In genomic region chr6:47828950-47829349, GRCm38 (mm10) we compare ENCODE assay signal across 9 mouse cellular contexts. TPM values are rescaled to one million over a fixed set of nuclear protein-coding genes. Genes with fewer than 3 reads are reported as not detected.
A peak's percentile ranks its signal among the peaks of the same experiment; 100 is the strongest.
DNase-seq lines count a peak whose midpoint lies in the region; ATAC-seq lines count a peak whose summit lies in the region.
"Had no signal": no experiment of that assay in that cellular context is flagged by ENCODE, and none has a peak within 500 bp of the region (broad histone marks: within the 10 kb centered on the region; RNA-seq: fewer than 3 reads in every experiment).

No protein-coding gene starts in this region.

- no peak overlapping the region for H3K4me3 ChIP-seq in lung, embryonic 16.5 days (ENCODE audit: low read length)
- H3K4me3 ChIP-seq in embryonic facial prominence, embryonic 10.5 days, result peak overlapping the region; percentile 85
- H3K4me3 ChIP-seq in limb, embryonic 13.5 days, result peak overlapping the region; percentile 84; the same call in 1 of the 2 replicates

- no peaks in the 10 kb centered on the region for H3K36me3 ChIP-seq in lung, embryonic 16.5 days (ENCODE audit: control insufficient read depth, insufficient read depth, low read length)
- H3K36me3 ChIP-seq in embryonic facial prominence, embryonic 10.5 days (replicated peaks), result peaks cover 24% of the 10 kb centered on the region
- peaks cover 20% of the 10 kb centered on the region for H3K36me3 ChIP-seq in limb, embryonic 13.5 days

- ATAC-seq in lung, embryonic 16.5 days (ENCODE audit: low read depth), result peak; percentile 42; the same call in 1 of the 2 replicates
- no peak for ATAC-seq in limb, embryonic 13.5 days (ENCODE audit: low FRiP score, low read depth)
- ATAC-seq: inflammation-experienced regulatory T-cells, adult 6 months had no signal

- H3K9ac ChIP-seq in lung, embryonic 16.5 days (ENCODE audit: low read length), result no peak overlapping the region
- H3K9ac ChIP-seq in limb, embryonic 13.5 days, result no peak overlapping the region

- H3K27ac ChIP-seq in lung, embryonic 16.5 days (ENCODE audit: low read length), result no peak overlapping the region
- no peak overlapping the region for H3K27ac ChIP-seq in embryonic facial prominence, embryonic 10.5 days (replicated peaks)
- H3K27ac ChIP-seq in limb, embryonic 13.5 days, result no peak overlapping the region

- H3K4me1 ChIP-seq in lung, embryonic 16.5 days (replicated peaks; ENCODE audit: control insufficient read depth, insufficient read depth, low read length), result 0 out of 2 replicates have a peak, but pooled peaks cover 3% of the 10 kb centered on the region
- H3K4me1 ChIP-seq in embryonic facial prominence, embryonic 10.5 days, result peaks cover 8% of the 10 kb centered on the region
- peaks cover 14% of the 10 kb centered on the region for H3K4me1 ChIP-seq in limb, embryonic 13.5 days

- DNase-seq in lung, adult 18-20 months, result no peak
- no peak for DNase-seq in embryonic facial prominence, embryonic 10.5 days (ENCODE audit: low spot score)
- DNase-seq in retina, postnatal 7 days (ENCODE audit: low read depth, low spot score), result peak; percentile 42
- DNase-seq in gastrocnemius, postnatal 25 days, result no peak
- DNase-seq in frontal cortex, postnatal 25 days (ENCODE audit: low spot score in 2 of 2), result no peak
- no peak for DNase-seq in frontal cortex, postnatal 10 days (ENCODE audit: low spot score in 2 of 2)

- 31% methylated on average over 1 of the region's 1 CpGs for WGBS in lung, embryonic 16.5 days
- 44% methylated on average over 1 of the region's 1 CpGs for WGBS in embryonic facial prominence, embryonic 10.5 days
- WGBS in limb, embryonic 13.5 days, result 24% methylated on average over 1 of the region's 1 CpGs

- H3K9me3 ChIP-seq in lung, embryonic 16.5 days (ENCODE audit: control insufficient read depth, low read length), result no peaks in the 10 kb centered on the region
- no peaks in the 10 kb centered on the region for H3K9me3 ChIP-seq in embryonic facial prominence, embryonic 10.5 days
- no peaks in the 10 kb centered on the region for H3K9me3 ChIP-seq in limb, embryonic 13.5 days

- no peaks in the 10 kb centered on the region for H3K27me3 ChIP-seq in lung, embryonic 16.5 days (ENCODE audit: control insufficient read depth, insufficient read depth, low read depth, low read length)
- H3K27me3 ChIP-seq in embryonic facial prominence, embryonic 10.5 days (replicated peaks; ENCODE audit: low read depth, poor library complexity, severe bottlenecking), result no peaks in the 10 kb centered on the region
- H3K27me3 ChIP-seq in limb, embryonic 13.5 days, result no peaks in the 10 kb centered on the region

- H3K4me2 ChIP-seq in lung, embryonic 16.5 days (ENCODE audit: low read depth, low read length), result no peak overlapping the region
- peak overlapping the region; percentile 59 for H3K4me2 ChIP-seq in limb, embryonic 13.5 days (replicated peaks)

RNA-seq across cellular contexts. Expression of gene Zfp786, which starts 1.7 kb away (rescaled TPM):
- 3.1 and 4.7 TPM in 2 replicates for polyA plus RNA-seq in lung, embryonic 16.5 days (2015; fragmentation: Nextera tagmentation; extraction: Ambion mirVana)
- polyA plus RNA-seq in embryonic facial prominence, embryonic 10.5 days (2016; fragmentation: Nextera tagmentation; extraction: Ambion mirVana), result 7.6 and 8.0 TPM in 2 replicates
- polyA plus RNA-seq in limb, embryonic 13.5 days (2015; fragmentation: Nextera tagmentation; extraction: Ambion mirVana), result 5.6 and 6.1 TPM in 2 replicates
- total RNA-seq in gastrocnemius, postnatal 25 days (2021), result under 1 TPM; 0.48 to 0.69 TPM

RNA-seq across cellular contexts. Expression of gene Zfp398, which starts 6.5 kb away (rescaled TPM):
- polyA plus RNA-seq in lung, embryonic 16.5 days (2015; fragmentation: Nextera tagmentation; extraction: Ambion mirVana), result 8.6 and 8.9 TPM in 2 replicates
- polyA plus RNA-seq in embryonic facial prominence, embryonic 10.5 days (2016; fragmentation: Nextera tagmentation; extraction: Ambion mirVana), result 8.6 TPM in 2 replicates
- 12.4 and 12.6 TPM in 2 replicates for polyA plus RNA-seq in limb, embryonic 13.5 days (2015; fragmentation: Nextera tagmentation; extraction: Ambion mirVana)
- total RNA-seq in gastrocnemius, postnatal 25 days (2021), result 1 to 10 TPM; 4.7 to 4.8 TPM

RNA-seq across cellular contexts. Expression of gene Pdia4, which starts 15.7 kb away (rescaled TPM):
- polyA plus RNA-seq in lung, embryonic 16.5 days (2015; fragmentation: Nextera tagmentation; extraction: Ambion mirVana), result 334 and 362 TPM in 2 replicates
- 323 and 333 TPM in 2 replicates for polyA plus RNA-seq in embryonic facial prominence, embryonic 10.5 days (2016; fragmentation: Nextera tagmentation; extraction: Ambion mirVana)
- 282 and 324 TPM in 2 replicates for polyA plus RNA-seq in limb, embryonic 13.5 days (2015; fragmentation: Nextera tagmentation; extraction: Ambion mirVana)
- total RNA-seq in gastrocnemius, postnatal 25 days (2021), result 10 to 100 TPM; 18.1 to 22.5 TPM

RNA-seq across cellular contexts. Expression of gene Zfp282, which starts 48.1 kb away (rescaled TPM):
- polyA plus RNA-seq in lung, embryonic 16.5 days (2015; fragmentation: Nextera tagmentation; extraction: Ambion mirVana), result 14.3 and 14.9 TPM in 2 replicates
- 17.9 and 18.5 TPM in 2 replicates for polyA plus RNA-seq in embryonic facial prominence, embryonic 10.5 days (2016; fragmentation: Nextera tagmentation; extraction: Ambion mirVana)
- 21.6 and 22.4 TPM in 2 replicates for polyA plus RNA-seq in limb, embryonic 13.5 days (2015; fragmentation: Nextera tagmentation; extraction: Ambion mirVana)
- 1 to 10 TPM; 5.7 to 5.9 TPM for total RNA-seq in gastrocnemius, postnatal 25 days (2021)
